ENCODE assay signal across 13 mouse cellular contexts in the genomic region with DNA sequence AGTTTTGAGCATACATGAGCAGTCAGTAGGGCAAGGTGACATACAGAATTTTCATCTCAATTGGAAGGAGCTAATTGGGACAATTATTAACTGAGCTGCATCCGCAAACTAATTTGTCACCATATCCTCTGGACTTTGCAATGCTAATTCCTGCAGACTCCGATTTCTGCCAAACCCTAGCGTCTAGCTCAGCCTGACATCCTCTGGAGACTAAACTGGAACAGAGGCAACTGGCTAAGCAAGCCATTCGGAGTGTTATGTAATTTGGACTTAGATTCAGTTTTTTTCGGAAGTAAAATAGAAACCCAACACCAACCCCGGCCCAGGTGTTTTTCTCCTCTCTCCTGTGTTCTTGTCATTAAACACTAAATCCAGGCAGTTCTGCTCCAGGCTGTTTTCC.
A peak's percentile ranks its signal among the peaks of the same experiment; 100 is the strongest.
DNase-seq lines count a peak whose midpoint lies in the region; ATAC-seq and TF ChIP-seq lines count a peak whose summit lies in the region.
"Had no signal": no experiment of that assay in that cellular context is flagged by ENCODE, and none has a peak within 500 bp of the region (broad histone marks: within the 10 kb centered on the region; RNA-seq: fewer than 3 reads in every experiment).

No protein-coding gene starts in this region.

- H3K4me1 ChIP-seq in heart, embryonic 11.5 days (ENCODE audit: control insufficient read depth, insufficient read depth, low read length) = no peaks in the 10 kb centered on the region; the same call in 1 of the 2 replicates
- no peaks in the 10 kb centered on the region for H3K4me1 ChIP-seq in kidney, postnatal 0 days (replicated peaks; ENCODE audit: insufficient read depth, low read length)

- no peaks in the 10 kb centered on the region for H3K27me3 ChIP-seq in heart, embryonic 11.5 days (ENCODE audit: control insufficient read depth, insufficient read depth, low read length)
- H3K27me3 ChIP-seq in kidney, postnatal 0 days (ENCODE audit: insufficient read depth, low read length) = no peaks in the 10 kb centered on the region
- H3K27me3 ChIP-seq: heart, embryonic 15.5 days had no signal

- ATAC-seq in heart, embryonic 11.5 days (replicated peaks; ENCODE audit: insufficient number of reproducible peaks, low FRiP score, low TSS enrichment) = no peak
- no peak for ATAC-seq in kidney, postnatal 0 days (replicated peaks; ENCODE audit: low FRiP score, low read depth)

- H3K4me3 ChIP-seq in heart, embryonic 11.5 days (ENCODE audit: low read depth, low read length) = no peak overlapping the region
- no peak overlapping the region for H3K4me3 ChIP-seq in kidney, postnatal 0 days (replicated peaks; ENCODE audit: low read depth, low read length)
- H3K4me3 ChIP-seq: heart, embryonic 15.5 days; myocyte had no signal

- no peak overlapping the region for H3K27ac ChIP-seq in heart, embryonic 11.5 days (ENCODE audit: low read depth, low read length)
- no peak overlapping the region for H3K27ac ChIP-seq in kidney, postnatal 0 days
- H3K27ac ChIP-seq: heart, embryonic 15.5 days; macrophage had no signal

- no peak overlapping the region for H3K9ac ChIP-seq in heart, embryonic 11.5 days (ENCODE audit: low read depth, low read length)
- no peak overlapping the region for H3K9ac ChIP-seq in kidney, postnatal 0 days (ENCODE audit: low read depth, low read length)
- H3K9ac ChIP-seq: heart, embryonic 15.5 days had no signal

- 80% methylated on average over 6 of the region's 6 CpGs for WGBS in heart, embryonic 11.5 days (ENCODE audit: insufficient replicate concordance)
- 28% methylated on average over 6 of the region's 6 CpGs for WGBS in kidney, postnatal 0 days

- DNase-seq in heart, adult 18-20 months = peak; percentile 57 to 73
- peak; percentile 70 for DNase-seq in brain, adult 2 months (ENCODE audit: low read depth, low spot score)
- DNase-seq in forelimb bud, embryonic 11.5 days (ENCODE audit: low read depth, low spot score) = peak; percentile 25
- peak; percentile 33 for DNase-seq in kidney, postnatal 0 days (ENCODE audit: low spot score)
- no peak for DNase-seq in spleen, postnatal 14 days (ENCODE audit: low spot score in 2 of 2)
- no peak for DNase-seq in thymus, postnatal 14 days
- DNase-seq: cerebellum, adult 18-20 months; left cerebral cortex, postnatal 4 days; thymus, adult 2 months had no signal

- no peak overlapping the region for H3K4me2 ChIP-seq in heart, embryonic 11.5 days
- no peak overlapping the region for H3K4me2 ChIP-seq in kidney, postnatal 0 days (ENCODE audit: low read length)
- H3K4me2 ChIP-seq: heart, embryonic 15.5 days had no signal

- no peaks in the 10 kb centered on the region for H3K9me3 ChIP-seq in heart, embryonic 11.5 days (replicated peaks; ENCODE audit: control insufficient read depth, low read length)
- H3K9me3 ChIP-seq in kidney, postnatal 0 days (replicated peaks; ENCODE audit: low read length) = no peaks in the 10 kb centered on the region
- H3K9me3 ChIP-seq: heart, embryonic 15.5 days had no signal

- no peak for TF ChIP-seq CTCF in kidney, postnatal 0 days (IDR thresholded peaks at IDR 0.05; ENCODE audit: low read depth)

- no peaks in the 10 kb centered on the region for H3K36me3 ChIP-seq in heart, embryonic 11.5 days (ENCODE audit: control insufficient read depth, insufficient read depth, low read length)
- no peaks in the 10 kb centered on the region for H3K36me3 ChIP-seq in kidney, postnatal 0 days (ENCODE audit: insufficient read depth, low read length)
- H3K36me3 ChIP-seq: heart, embryonic 15.5 days had no signal

Comparison
In these comparisons a context has a peak if more than half of its experiments do, and no peak if none do; other contexts are left out.
1. DNase-seq: peak in heart, adult 18-20 months (2 of 2), brain, adult 2 months (single experiment), forelimb bud, embryonic 11.5 days (single experiment) and kidney, postnatal 0 days (single experiment); none in spleen, postnatal 14 days (0 of 2) and thymus, postnatal 14 days (single experiment).